Mouse (Mus musculus) hindlimb bud, embryonic 11.5 days (tissue): ENCODE results near the gene Zc4h2.

Experiments
- DNase-seq: peaks from one replicate; pipeline ENCODE4 v3.0.0-alpha.2; 2012; ENCODE audit warnings: low read depth, low spot score; ENCODE audit errors: extremely low spot score

Gene Zc4h2

GRCm38 (mm10) chrX:95657804-95658599 lies at the start of gene Zc4h2:
Gene Zc4h2, minus strand, starts transcription at chrX:95658509.
- peak; percentile 35 for DNase-seq

DNA sequence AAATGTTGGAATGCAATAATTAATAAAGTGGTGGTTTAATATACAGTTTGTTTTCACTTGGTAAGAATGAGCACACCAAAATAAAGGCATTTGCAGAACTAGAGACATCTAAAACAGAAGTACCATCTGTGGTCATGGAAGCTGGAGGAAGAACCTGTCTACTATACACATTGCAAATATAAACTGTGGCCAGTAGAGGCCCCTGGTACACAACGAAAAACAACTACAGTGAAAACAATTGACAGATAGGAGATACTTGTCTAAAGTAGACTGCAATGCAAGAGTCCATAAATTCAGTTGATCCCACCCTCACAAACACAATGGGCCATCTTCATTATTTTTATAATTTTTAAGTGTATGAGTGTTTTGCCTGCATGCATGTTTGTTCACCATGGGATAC lies 28.8 kb upstream of the Zc4h2 start:
- DNase-seq: no peak

DNA sequence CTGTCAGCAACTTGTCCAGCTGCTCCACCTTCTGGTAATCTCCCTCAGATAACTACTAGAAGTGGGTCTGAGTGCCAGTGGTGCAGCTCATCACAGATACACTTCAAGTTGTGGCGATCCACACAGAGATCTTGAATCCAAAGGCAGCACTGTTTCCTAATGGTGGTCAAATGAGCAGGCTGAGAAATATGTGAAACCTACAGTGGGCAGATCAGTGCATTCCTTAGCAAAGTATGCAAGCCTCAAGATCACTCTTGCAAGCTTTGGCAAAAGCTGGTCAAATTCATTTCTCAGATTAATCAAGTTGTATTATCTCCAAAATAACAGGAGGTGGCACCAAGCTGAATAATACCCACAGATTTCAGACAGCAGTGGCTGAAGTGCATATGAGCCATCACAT lies 23.9 kb upstream of the Zc4h2 start:
- no peak for DNase-seq

- no peak for DNase-seq
Observed at GRCm38 (mm10) chrX:95658600-95659084, 333 bp upstream of the Zc4h2 start.

- DNase-seq: no peak
Observed at GRCm38 (mm10) chrX:95600609-95601008, 57.7 kb downstream of the Zc4h2 start.
